Mouse (Mus musculus): ENCODE measurements at regions not wholly inside any gene's neighbourhood (a gene's known extent, or its start where the extent isn't known, plus 50 kb on each side); places are given as distances from the start of the nearest gene placed in this dataset.
"Not testable (repeated sequence)": the region's sequence is repeated elsewhere in the genome, so short reads cannot be mapped to it uniquely, and the experiment has no call there.

DNA sequence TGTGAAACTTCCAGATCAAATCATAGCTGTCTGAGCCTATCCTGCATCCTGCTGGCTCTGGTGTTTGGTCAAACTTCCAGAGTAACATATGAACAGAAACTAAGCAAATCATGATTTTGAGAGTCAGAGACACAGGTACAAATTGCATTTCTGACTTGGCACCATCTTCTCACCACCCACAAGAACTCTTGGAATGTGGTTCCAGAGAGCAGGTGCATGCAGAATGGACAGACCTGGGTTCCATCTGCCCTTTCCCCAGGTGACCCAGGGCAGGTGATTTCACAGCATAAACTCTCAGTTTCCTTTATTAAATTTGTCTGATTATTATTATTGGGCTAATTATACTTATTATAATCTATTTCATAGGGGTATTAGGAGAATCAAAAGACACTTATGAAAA, 527.0 kb upstream of the Auts2 start:
- DNase-seq: no peak

DNA sequence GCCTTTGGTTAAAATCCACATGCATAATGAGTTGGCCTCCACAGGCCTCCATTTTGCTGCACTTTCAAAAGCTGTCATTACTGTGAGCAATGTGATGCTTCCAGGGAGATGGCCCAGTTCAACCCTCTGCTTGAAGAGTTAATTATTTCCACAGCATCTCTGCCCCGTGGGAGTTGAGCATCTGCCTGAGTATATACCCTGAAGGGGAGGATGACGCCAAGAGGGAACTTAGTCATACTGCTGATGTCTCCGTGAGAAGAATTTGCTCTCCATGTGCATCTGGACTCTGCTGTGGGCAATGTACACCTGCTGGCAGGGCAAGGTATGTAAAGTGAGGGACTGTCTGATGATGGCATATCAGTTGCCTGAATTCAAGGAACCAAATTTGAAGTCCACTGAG, 519.3 kb upstream of the Auts2 start:
- DNase-seq: no peak

DNA sequence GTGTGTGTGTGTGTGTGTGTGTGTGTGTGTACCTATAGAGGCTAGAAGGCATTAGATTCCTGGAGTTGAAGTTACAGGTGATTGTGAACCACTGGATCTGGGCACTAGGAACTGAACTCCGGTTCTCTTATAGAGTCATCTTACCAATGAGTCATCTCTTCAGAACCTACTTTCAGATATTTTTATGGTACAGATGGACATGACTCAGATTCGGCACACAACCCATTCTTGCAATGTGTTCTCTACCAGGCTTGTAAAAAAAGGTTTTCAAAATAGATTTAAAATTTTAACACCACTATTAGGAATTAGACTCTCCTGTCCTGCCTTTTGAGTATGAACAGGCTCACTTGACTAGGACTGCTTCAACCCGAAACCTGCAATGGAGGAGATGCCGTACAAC, 504.3 kb upstream of the Auts2 start:
- DNase-seq: no peak

DNA sequence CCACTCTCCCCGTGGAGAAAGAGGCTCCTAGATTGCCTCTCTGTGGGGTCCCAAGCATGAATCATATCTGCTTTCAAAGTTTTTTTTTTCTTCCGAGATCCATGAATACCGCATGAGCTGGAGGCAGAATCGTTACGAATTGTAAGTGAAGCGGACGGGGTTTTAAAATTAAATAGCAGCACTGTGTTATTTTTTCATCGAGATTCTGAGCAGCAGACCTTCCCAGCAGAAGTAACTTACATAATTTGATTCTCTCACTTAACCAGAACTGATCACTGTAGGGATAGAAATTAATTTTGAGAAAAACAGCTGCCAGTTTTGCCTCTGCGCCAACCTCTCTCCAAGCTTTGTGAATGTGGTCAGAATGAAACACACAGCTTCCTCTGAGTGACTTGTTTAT, 502.5 kb upstream of the Auts2 start:
- no peak for DNase-seq

- no peak for DNase-seq
Observed at GRCm38 (mm10) chr5:133027590-133027989, 484.4 kb upstream of the Auts2 start.

- no peak for DNase-seq
Observed at GRCm38 (mm10) chr5:133025121-133025520, 482.0 kb upstream of the Auts2 start.

DNA sequence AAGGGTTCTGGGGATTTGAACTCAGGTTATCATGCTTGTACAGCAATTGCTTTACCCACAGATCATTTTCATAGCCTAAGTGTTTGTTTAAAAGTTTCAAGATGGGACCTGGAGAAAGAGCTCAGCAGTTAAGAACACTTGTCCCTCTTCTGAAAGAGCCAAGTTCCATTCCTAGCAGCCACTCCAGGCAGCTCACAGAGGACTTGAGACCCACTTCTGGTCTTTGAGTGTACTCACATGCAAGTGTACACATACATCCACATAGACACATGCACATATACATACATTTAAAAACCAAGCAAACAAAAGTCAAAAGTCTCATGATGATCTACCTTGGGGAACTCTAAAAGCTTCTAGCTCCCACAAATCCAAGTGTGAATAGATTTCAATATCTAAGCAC, 477.7 kb upstream of the Auts2 start:
- no peak for DNase-seq

GRCm38 (mm10) chr5:133020116-133020515, 477.0 kb upstream of the Auts2 start:
- no peak for DNase-seq

DNA sequence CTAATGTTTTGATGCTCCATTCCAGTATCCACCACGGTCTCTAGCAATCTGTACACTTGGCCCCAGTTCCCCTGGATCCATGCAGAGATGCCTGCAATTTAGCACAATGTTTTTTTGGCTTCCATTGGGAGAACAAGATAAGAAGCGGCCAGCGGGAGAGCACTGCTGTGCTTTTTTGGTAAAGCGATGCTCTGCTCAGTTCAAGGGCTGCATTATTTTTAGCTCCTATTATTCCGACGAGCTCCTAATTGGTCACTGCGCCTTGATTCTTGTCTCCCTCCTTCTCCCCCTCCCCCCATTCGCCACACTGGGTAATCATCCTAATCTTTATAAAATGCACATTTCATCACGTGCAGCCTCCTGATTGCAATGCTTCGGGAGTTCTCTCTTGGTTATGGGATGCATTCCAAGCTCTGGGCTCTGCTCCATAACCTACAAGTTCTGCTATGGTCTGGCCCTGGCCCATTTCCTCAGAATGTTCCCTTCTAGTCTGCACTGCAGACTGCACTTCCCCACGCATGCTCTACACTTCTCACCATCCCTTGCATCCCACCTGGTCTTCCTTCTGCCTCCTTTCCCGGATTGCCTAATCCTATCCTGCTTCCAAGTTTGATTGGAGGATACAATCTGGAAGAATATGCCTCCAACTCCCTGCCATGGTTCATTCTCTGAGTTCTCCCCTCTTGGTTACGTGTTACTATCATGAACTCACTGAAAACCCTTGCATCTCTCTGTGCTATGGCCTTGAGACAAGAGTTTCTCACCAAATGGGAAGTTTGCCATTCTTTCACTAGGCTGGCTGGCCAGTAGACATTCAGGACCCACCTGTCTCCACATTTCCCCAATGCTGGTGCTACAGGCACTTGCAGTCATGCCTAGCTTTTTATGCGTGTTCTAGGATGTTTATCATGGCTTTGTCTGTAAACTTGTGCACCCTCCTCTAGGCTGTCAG, 467.8 kb upstream of the Auts2 start:
- no peak for DNase-seq

- DNase-seq: peak; percentile 5
Observed at GRCm38 (mm10) chr5:132982866-132983265, 439.7 kb upstream of the Auts2 start.

DNA sequence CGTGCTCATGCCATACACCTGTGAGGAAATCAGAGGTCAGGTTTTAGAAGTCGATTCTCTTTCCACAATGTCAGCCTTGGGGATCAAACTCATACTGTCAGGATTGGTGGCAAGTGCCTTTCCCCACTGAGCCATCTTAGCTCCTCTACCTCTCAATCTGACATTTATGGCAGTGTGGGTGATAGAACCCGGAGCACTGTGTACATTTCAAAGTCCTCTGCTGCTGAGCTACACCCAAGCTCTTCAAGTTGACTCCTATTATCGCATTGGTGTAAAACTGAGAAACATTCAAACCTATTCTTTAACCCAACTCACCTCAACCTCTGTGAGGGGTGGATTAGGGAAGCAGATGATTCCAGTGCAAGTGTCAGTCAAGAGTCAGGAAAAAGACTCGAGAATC, 435.9 kb upstream of the Auts2 start:
- no peak for DNase-seq

DNA sequence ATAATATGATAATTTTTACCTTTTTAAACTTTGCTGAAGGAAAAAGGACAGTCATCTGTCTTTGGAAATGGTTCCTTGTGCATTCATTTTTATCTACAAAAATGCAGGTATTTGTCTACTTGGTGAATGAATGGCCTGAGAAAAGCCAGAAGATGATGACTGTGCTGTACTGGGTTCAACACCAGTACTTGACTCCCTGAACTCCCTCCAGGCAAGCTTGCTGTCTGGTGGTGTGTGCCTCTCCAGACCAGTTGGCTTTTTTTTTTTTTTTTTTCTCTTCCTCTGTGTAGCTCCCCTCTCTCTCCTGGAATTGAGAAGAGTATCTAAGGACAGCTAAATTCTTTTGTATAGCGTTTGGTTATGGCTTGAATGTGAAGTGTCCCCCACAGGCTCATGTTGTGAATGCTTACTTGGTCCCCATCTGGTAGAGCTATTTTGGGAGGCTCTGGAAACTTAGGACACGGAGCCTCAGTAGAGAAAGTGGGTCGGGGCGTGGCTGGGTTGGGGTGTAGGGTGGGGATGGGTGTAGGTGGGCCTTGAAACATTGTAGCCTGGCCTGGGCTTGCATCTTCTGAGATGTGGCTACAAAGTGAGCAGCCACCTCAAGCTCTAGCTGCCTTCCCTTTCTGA, 432.3 kb upstream of the Auts2 start:
- no peak for DNase-seq

DNA sequence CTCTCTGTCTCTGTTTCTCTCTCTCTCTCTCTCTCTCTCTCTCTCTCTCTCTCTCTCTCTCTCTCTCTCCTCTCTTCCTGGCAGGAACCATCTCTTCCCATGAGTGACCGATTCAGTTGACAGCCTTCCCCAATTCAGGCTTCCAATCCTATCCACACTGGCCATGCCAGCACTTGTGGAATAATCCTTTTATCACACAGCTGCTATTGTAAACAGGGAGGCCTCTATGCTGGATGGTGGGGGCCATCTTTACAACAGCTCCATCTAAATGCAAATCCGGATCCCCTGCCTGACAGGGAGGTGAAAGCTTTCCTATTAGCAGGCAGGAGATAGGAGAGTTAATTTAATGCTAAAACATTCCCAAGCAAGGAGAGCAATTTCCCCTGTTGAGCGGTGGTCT, 431.7 kb upstream of the Auts2 start:
- DNase-seq: no peak

- no peak for DNase-seq
Observed at GRCm38 (mm10) chr5:132971046-132971445, 427.9 kb upstream of the Auts2 start.

DNA sequence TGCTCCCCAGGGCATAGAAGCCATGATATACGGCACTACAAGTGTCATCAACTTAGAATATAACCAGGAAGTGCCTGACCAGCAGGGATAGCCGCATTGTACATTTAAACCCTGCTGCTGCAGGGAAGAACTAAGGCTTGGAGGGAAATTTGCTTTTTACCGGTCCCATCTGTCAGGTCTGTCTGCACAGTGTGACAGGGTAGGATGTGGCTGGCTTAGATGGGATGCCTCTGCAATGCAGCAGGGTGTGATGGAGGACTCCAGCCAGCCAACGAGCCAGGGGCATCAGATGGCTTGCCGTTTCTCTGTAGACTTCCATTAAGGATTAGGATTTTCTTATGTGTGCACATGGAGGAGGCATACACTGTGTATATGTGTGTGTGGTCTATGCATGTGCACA, 426.2 kb upstream of the Auts2 start:
- no peak for DNase-seq

GRCm38 (mm10) chr5:132959901-132960300, 416.8 kb upstream of the Auts2 start:
- DNase-seq: no peak

DNA sequence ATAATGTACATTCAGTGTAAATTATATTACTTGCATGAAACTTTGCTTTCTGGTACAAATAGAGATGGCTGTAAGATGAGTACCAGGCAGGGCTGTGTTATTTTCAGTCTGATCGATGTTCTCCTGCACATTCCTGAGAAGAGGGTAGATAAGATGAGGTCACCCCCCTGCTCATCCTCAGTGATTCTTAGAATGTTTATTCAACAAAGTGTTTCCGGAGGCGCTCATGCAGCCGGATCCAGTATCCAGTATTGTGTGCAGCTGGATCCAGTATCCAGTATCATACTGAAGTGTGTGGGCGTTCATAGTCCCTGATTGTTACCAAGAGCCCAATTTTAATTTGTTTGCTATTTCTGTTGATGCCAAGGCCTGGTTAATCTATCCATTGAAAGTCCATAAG, 413.0 kb upstream of the Auts2 start:
- no peak for DNase-seq

GRCm38 (mm10) chr5:132955051-132955450, 411.9 kb upstream of the Auts2 start:
- no peak for DNase-seq

DNA sequence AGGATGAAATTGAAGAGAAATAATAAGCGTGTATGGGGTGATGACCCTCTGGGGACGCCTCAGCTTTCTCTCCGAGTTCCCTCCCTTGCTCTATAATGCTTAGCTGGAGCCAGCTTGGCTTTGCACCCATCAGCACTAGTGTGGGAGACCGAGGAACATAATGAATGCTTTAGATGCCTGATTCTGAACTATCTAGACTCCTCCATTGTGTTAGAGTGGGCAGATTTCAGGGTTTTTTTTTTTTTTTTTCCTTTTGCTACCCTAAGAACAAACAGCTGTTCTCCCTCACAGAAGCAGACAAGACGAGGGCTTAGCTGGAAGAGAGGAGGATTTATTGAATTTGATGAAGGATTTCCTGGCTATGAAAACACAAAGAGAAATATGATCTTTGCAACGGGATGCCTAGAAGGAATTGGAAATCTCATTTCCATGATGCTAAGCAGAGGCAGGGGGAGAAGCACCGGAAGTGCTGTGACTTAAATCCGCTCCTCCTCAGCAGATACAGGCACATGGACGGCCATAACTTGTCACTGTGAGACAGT, 390.4 kb upstream of the Auts2 start:
- no peak for DNase-seq

- DNase-seq: not testable (repeated sequence)
Observed at GRCm38 (mm10) chr5:132929955-132930354, 386.8 kb upstream of the Auts2 start.

- no peak for DNase-seq
Observed at GRCm38 (mm10) chr5:132923365-132923764, 380.2 kb upstream of the Auts2 start.

GRCm38 (mm10) chr5:132909056-132909455, 365.9 kb upstream of the Auts2 start:
- no peak for DNase-seq

GRCm38 (mm10) chr5:132908220-132908619, 365.1 kb upstream of the Auts2 start:
- DNase-seq: no peak

DNA sequence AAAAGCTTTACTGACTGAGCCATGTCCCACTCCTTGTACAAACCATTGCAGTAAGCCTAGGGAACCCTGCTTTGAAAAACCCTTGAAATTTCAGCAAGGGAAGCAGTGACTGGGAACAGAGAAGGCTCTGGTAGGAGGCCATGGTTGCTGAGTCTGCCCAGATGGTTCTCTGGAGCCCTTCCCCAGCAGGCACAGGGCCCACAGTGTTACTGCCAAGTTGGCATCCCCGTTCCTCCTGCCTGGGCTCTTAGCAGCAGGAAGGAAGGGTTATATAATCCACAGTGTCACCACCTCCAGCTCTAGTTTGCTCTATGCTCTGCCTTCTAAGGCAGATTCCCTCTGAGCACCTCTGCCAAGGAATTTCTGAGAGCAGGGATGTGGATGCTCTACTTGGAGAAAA, 349.4 kb upstream of the Auts2 start:
- DNase-seq: no peak

All from kidney, adult 18-20 months (tissue).